Mouse (Mus musculus) MEL (cell line): ENCODE results near the gene Msi2.

ENCODE experiments used
- POLR2A ChIP-seq, 2 experiments: IDR thresholded peaks; 2 replicates each; pipeline ENCODE4 v1.6.1; 2011 to 2012; ENCODE audit warnings: low read length in 2 of 2, mild to moderate bottlenecking in 2 of 2, control low read depth in 1 of 2, improper control_type of control experiment in 1 of 2, low read depth in 1 of 2, moderate library complexity in 1 of 2; ENCODE audit not compliant: control insufficient read depth in 1 of 2, insufficient read depth in 1 of 2, poor library complexity in 1 of 2
- TAL1 ChIP-seq: IDR thresholded peaks from 2 replicates; pipeline ENCODE4 v1.6.1; 2012; ENCODE audit warnings: mild to moderate bottlenecking, inconsistent platforms, low read length, moderate library complexity, mixed read lengths
- UBTF ChIP-seq: IDR thresholded peaks from 2 replicates; pipeline ENCODE4 v1.6.1; 2012; ENCODE audit warnings: low read depth, mild to moderate bottlenecking, inconsistent platforms, low read length, improper control_type of control experiment, moderate library complexity, borderline replicate concordance; ENCODE audit not compliant: insufficient read depth

DNA sequence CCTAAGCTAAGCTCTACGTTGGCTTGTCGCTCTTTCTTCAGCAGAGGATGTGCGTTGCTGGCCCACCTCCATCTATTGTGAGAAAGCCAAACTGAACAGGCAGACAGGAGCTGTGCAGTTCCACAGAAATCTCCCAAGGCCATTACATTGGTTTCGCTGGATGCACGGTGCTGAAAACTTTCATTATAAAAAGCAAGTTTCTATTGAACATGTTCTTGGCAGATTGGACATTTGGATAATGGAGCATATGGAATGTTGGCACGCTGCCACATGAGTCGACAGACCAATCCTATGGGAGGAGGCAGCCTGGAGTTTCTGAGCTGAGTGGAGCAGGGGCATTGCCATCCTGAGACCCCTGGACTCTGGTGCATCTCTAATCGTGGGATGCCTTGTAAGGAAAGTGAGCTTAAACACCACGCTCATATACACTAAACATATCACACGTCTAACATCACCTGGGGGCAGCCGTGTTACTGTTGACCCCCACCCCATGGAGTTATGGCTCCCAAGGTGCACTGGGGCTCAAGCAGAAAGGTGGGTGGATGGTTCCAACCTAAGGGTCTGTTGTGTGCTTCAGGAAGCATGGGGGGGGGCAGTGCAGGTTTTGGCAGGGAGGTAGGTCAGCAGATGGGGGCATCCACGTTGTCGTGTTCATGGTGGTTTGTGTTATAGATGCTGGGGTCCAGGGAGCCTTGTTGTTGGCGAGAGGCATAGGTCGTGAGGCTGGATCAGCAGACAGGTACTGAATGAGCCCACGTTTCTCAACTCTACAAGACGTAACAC is 389.3 kb downstream of the Msi2 start:
- TF ChIP-seq TAL1 (no peak), UBTF (no peak), POLR2A (IDR thresholded peaks at IDR 0.05; ENCODE audit: control insufficient read depth in 1 of 2, insufficient read depth in 1 of 2, low read depth in 1 of 2, low read length in 2 of 2, poor library complexity in 1 of 2) (no peak)
